Mouse (Mus musculus): ENCODE results near the gene Avpi1.

DNA sequence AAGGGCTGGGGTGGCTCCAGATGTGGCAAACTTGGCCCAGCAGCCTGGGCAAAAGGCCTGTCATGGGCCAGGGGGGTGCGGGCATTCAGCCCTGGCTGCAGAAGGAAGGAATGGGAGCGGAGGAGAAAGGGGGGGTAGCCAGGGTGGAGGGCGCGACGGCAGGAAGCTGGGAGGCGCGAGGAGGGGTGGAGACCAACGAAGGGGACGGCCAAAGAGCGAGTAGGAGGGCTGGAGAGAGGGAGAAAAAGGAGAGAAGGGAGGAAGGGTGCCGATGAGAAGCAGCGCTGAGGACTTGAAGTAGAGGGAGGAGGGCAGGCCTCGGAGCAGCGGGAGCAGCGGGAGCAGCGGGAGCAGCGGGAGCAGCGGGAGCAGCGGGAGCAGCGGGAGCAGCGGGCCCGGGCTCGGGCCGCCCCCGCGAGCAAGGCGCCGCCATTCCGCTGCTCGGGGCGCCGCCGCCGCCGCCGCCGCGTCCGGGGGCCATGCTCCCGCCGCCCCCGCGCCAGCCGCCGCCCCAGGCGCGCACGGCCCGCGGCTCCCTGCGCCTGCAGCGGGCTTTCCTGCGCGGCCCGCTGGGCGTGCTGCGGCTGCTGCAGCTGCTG, 18.4 kb upstream of the Avpi1 start, which contains the start of gene Marveld1:
- TF ChIP-seq POLR2A (IDR thresholded peaks at IDR 0.05; ENCODE audit: insufficient read depth, low read length) (no peak), CTCF (IDR thresholded peaks at IDR 0.05; ENCODE audit: low read depth, low read length) (no peak)

All from ES-Bruce4 (cell line).